Mouse (Mus musculus): ENCODE data around the gene Gpr156. TPM values are rescaled to one million over a fixed set of nuclear protein-coding genes. Genes with fewer than 3 reads are reported as not detected.

The Gpr156 gene
- 0.06 TPM in 1 of 2 replicates, not detected in the other for polyA plus RNA-seq (2012; rRNA removed)

GRCm38 (mm10) chr16:37916138-37916817 is at the start of gene Gpr156:
Gene Gpr156, plus strand, starts transcription at chr16:37916496.
- no peak for DNase-seq (ENCODE audit: low read depth, low spot score)
- 5% methylated on average over 53 of the region's 53 CpGs for WGBS

DNA sequence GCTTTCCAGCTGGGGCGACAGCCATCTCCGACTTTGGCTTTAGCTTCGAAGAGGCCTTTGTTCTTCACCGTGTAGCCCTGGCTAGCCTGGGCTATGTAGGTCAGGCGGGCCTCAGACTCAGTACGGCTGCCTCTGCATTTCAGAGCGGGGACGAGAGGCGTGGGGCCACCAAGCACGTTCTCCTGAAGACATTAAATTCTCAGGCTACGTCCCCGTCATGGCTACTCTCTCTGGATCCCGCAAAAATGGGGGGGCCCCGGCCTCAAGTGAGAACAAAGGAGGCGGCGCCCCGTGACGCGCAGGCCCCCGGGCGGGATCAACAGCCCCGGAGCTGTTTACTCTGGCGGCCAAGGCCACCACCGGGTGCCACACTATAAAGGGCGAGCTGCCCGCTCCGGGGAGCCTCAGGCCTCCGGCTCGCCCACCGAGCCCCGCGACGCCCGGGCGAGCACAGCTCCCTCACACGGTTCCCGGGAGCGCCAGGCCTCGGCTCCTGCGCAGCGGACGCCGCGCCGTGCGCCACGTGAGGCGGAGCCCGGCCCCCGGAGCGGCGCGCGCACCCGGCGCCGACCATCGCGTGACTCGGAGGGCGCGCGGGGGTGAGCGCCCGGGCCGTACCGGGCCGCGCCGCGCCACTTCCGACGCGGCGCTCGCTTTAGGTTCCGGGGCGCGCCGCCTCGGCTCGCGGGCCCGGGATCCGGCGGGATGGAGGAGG is 48.3 kb upstream of the Gpr156 start, which contains the start of gene Lrrc58:
Gene Lrrc58, plus strand, starts transcription at position 599 of the 715 bp plus-strand sequence.
- 2% methylated on average over 86 of the region's 86 CpGs for WGBS
- DNase-seq (ENCODE audit: low read depth, low spot score): no peak

- under 1% methylated on average over 87 of the region's 87 CpGs for WGBS
- DNase-seq (ENCODE audit: low read depth, low spot score): no peak
Observed at GRCm38 (mm10) chr16:37868506-37869469, 47.5 kb upstream of the Gpr156 start.

- WGBS: 4% methylated on average over 4 of the region's 4 CpGs
Observed at GRCm38 (mm10) chr16:37869470-37870231, 46.6 kb upstream of the Gpr156 start.

GRCm38 (mm10) chr16:37871112-37871715 is 45.1 kb upstream of the Gpr156 start:
- DNase-seq (ENCODE audit: low read depth, low spot score): no peak
- 49% methylated on average over 4 of the region's 4 CpGs for WGBS

More at GRCm38 (mm10) chr16:37869470-37870231, 46.6 kb upstream of the Gpr156 start:
- no peak for DNase-seq (ENCODE audit: low read depth, low spot score)

- WGBS: 84% methylated on average over 4 of the region's 4 CpGs
Observed at GRCm38 (mm10) chr16:37874501-37875235, 41.6 kb upstream of the Gpr156 start.

DNA sequence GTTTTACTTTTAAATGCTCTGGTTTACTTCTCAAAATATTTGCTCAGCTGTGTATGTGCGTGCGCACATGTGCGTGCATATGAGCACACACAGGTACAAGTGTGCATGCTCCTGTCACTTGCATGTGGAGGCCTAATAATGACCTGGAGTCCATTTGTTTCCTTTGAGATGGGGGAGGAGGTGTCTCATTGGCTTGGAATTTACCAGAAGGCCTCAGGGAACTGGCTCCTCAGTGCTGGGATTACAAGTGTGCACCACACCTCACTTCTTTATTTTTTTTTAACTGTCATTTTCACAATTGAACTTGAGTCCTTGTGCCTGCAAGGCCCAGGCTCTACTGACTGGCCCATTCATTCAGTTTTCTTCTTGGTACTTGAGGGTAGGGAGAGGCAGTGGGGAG is 38.9 kb upstream of the Gpr156 start:
- WGBS: 93% methylated on average over 3 of the region's 3 CpGs
- DNase-seq (ENCODE audit: low read depth, low spot score): no peak

More at GRCm38 (mm10) chr16:37874501-37875235, 41.6 kb upstream of the Gpr156 start:
- DNase-seq (ENCODE audit: low read depth, low spot score): no peak

GRCm38 (mm10) chr16:37878951-37879505 is 37.3 kb upstream of the Gpr156 start:
- DNase-seq (ENCODE audit: low read depth, low spot score): no peak
- WGBS: 85% methylated on average over 7 of the region's 7 CpGs

- WGBS: 90% methylated on average over 4 of the region's 4 CpGs
- no peak for DNase-seq (ENCODE audit: low read depth, low spot score)
Observed at GRCm38 (mm10) chr16:37879750-37880419, 36.4 kb upstream of the Gpr156 start.

- DNase-seq (ENCODE audit: low read depth, low spot score): no peak
- 76% methylated on average over 2 of the region's 2 CpGs for WGBS
Observed at GRCm38 (mm10) chr16:37881168-37881567, 35.1 kb upstream of the Gpr156 start.

DNA sequence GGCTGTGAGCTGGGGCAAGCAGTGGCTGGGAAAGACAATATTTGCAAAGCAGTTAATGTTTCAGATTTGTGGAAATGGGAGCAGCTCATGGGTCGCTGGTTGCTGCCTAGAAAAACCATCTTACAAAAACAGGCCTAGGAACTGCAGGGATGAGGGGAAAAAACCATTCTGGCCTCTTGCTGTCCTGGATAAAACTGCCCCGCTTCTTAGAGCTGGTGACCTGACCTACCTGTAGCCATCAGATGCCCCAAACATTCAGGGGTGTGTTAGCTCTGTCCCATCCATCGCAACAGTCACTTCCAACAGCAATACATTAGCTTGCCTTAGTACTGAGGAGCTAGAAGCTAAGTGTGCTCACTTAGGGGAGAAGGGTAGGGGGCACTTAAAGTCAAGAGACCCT is 27.3 kb upstream of the Gpr156 start:
- 80% methylated on average over 3 of the region's 3 CpGs for WGBS
- DNase-seq (ENCODE audit: low read depth, low spot score): no peak

DNA sequence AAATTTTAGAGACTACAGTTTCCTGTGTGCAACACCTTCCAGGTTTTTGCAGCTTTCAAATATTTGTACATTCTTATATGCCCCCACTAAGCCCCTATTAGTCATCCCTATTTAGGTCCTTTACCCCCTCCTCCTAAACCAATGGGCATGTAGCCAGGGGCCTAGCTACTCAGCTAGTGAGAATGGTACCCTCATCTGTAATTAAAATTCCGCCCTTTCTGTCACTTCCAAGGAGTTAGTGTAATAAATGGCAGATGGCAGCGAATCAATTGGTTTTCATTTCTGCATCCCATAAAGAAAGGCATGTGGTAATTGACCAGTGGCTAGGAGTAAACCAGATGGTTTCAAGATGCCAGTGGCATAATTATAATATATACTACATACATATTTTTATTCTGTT is 23.6 kb upstream of the Gpr156 start:
- 69% methylated on average over 2 of the region's 2 CpGs for WGBS
- no peak for DNase-seq (ENCODE audit: low read depth, low spot score)

- 65% methylated on average over 6 of the region's 6 CpGs for WGBS
Observed at GRCm38 (mm10) chr16:37893381-37893780, 22.9 kb upstream of the Gpr156 start.

DNA sequence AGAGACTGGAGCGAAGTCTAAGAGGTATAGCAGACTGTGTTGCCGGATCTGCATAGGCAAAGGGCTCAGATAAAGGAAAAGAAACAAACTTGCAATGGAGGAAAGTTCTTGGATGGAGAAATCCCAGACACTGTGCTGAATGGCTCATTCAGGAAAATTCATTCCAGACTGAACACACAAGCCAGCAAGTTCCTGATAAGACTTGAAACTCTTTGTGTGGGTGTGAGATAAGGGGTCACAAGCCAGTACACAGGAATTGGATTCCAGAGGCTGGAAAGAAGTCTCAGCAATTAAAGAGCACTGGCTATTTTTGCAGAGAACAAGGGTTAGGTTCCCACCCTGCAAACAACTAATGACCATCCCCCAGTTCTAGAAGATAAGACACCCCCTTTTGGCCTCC is 22.4 kb upstream of the Gpr156 start:
- WGBS: 84% methylated on average over 2 of the region's 2 CpGs
- no peak for DNase-seq (ENCODE audit: low read depth, low spot score)

More at GRCm38 (mm10) chr16:37893381-37893780, 22.9 kb upstream of the Gpr156 start:
- DNase-seq (ENCODE audit: low read depth, low spot score): no peak

DNA sequence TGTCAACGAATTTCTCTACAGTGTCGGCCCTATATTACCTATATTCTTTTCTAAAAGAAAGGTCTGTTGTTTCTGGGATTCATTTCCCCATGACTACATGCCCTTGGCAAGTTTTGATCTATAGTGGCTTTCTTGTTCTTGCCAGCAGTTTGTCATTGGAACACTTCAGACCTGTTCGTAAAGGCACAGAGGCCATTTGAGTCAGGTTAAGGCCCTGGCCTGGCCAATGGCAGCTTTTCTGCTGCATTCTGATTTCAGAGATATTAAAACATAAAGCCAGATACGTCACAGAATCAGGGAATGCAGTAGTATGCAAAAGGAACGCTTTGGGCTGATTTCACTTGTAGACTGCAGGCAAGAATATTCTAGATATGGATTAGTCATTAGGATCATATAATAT is 17.5 kb upstream of the Gpr156 start:
- WGBS: 79% methylated on average over 5 of the region's 5 CpGs
- DNase-seq (ENCODE audit: low read depth, low spot score): no peak

- no peak for DNase-seq (ENCODE audit: low read depth, low spot score)
- WGBS: 16% methylated on average over 2 of the region's 2 CpGs
Observed at GRCm38 (mm10) chr16:37899357-37899756, 16.9 kb upstream of the Gpr156 start.

DNA sequence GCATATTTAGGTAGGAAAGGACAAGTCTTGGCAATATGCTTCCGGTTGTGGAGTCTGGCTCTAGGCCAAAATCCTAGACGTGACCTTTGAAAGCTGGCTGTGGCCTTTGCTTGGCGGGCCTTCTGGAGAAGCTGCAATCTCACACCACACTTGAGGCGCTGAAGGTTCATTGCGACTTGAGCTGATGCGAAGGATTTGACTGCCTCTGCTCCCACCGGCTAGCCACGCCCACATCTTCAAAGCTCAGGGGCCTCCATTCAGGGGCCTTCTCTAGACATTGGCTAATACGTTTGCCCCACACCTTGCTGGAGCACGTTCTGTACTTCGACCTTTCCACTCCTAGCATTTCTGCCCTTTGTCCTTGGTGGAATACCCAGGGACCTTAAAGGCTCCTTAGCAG is 15.0 kb upstream of the Gpr156 start:
- 29% methylated on average over 11 of the region's 11 CpGs for WGBS
- DNase-seq (ENCODE audit: low read depth, low spot score): no peak
